Mouse (Mus musculus) limb, embryonic 14.5 days (tissue): ENCODE data around the gene Tango6. TPM values are rescaled to one million over a fixed set of nuclear protein-coding genes. Genes with fewer than 3 reads are reported as not detected.

ENCODE experiments used
- ATAC-seq: fragments of 200-750 bp; cut with Nextera tagmentation; 2 replicates; pipeline ENCODE4 v1.8.0; 2017; ENCODE audit warnings: low read depth, moderate number of reproducible peaks, moderate TSS enrichment; ENCODE audit not compliant: low FRiP score
- DNase-seq: peaks from one replicate; pipeline ENCODE4 v3.0.0-alpha.2; 2015; ENCODE audit warnings: low spot score
- H3K27ac ChIP-seq: fragments of 300-500 bp; sonication (generic); replicated peaks from 2 replicates; pipeline ENCODE4 v1.5.1; 2014; ENCODE audit warnings: low read depth, mild to moderate bottlenecking, low read length, moderate library complexity, mixed read lengths
- H3K27me3 ChIP-seq: fragments of 300-500 bp; sonication (generic); 2 replicates; pipeline ENCODE4 v1.6.1; 2014; ENCODE audit warnings: low read length, mixed read lengths; ENCODE audit not compliant: control insufficient read depth, insufficient read depth
- H3K36me3 ChIP-seq: fragments of 300-500 bp; sonication (generic); 2 replicates; pipeline ENCODE4 v1.6.1; 2014; ENCODE audit warnings: mild to moderate bottlenecking, low read length, moderate library complexity, mixed read lengths; ENCODE audit not compliant: control insufficient read depth, insufficient read depth
- H3K4me1 ChIP-seq: fragments of 300-500 bp; sonication (generic); 2 replicates; pipeline ENCODE4 v1.6.1; 2014; ENCODE audit warnings: antibody characterized with exemption, low read length, mixed read lengths; ENCODE audit not compliant: control insufficient read depth, insufficient read depth
- H3K4me2 ChIP-seq: fragments of 300-500 bp; sonication (generic); replicated peaks from 2 replicates; pipeline ENCODE4 v1.6.1; 2014; ENCODE audit warnings: low read depth, mild to moderate bottlenecking, low read length, moderate library complexity; ENCODE audit not compliant: severe bottlenecking
- H3K4me3 ChIP-seq: fragments of 300-500 bp; sonication (generic); replicated peaks from 2 replicates; pipeline ENCODE4 v1.5.1; 2014; ENCODE audit warnings: low read length
- H3K9ac ChIP-seq: fragments of 300-500 bp; sonication (generic); 2 replicates; pipeline ENCODE4 v1.6.1; 2014; ENCODE audit warnings: mild to moderate bottlenecking, low read depth, low read length, moderate library complexity; ENCODE audit not compliant: severe bottlenecking
- H3K9me3 ChIP-seq: fragments of 300-500 bp; sonication (generic); 2 replicates; pipeline ENCODE4 v1.6.1; 2016; ENCODE audit warnings: low read length; ENCODE audit not compliant: control insufficient read depth
- POLR2A ChIP-seq: fragments of 200-500 bp; IDR thresholded peaks from 2 replicates; pipeline ENCODE4 v1.8.0; 2012; ENCODE audit warnings: inconsistent platforms, mild to moderate bottlenecking, moderate library complexity, borderline replicate concordance; ENCODE audit not compliant: insufficient read depth, insufficient read length; ENCODE audit errors: extremely low read depth
- WGBS: fragments of 180-500 bp; shearing (Covaris S2); extraction: QIAGEN DNeasy Blood & Tissue Kit; methylation state at CpG from one replicate; pipeline ENCODE4 v1.1.7; 2014; 5-methylcytosine and 5-hydroxymethylcytosine counted together
- polyA plus RNA-seq, 2 experiments: library from polyadenylated mRNA; depleted of rRNA in 1 of 2; stranded (reverse) in 1 of 2; unstranded in 1 of 2; fragments of >200 nt; fragmentation: Nextera tagmentation in 1 of 2; extraction: Ambion mirVana in 1 of 2; gene quantifications; 2 replicates each; pipeline versions ENCODE4 v1.2.1 to v1.2.3; 2012 to 2014

Tango6 gene
- 5.9 and 6.5 TPM in 2 replicates for polyA plus RNA-seq (2012; rRNA removed)
- 6.5 and 7.0 TPM in 2 replicates for polyA plus RNA-seq (2014; fragmentation: Nextera tagmentation; extraction: Ambion mirVana)

- no peaks in the 10 kb centered on the region for H3K4me1 ChIP-seq
- no peaks in the 10 kb centered on the region for H3K27me3 ChIP-seq
- ATAC-seq, result peak; percentile 96
- peak within 1 kb of the TSS; percentile 78 for H3K9ac ChIP-seq
- TF ChIP-seq POLR2A, result peak; percentile 96
- H3K36me3 ChIP-seq, result no peaks in the 10 kb centered on the region
- peak within 1 kb of the TSS; percentile 64 for H3K4me3 ChIP-seq
- H3K27ac ChIP-seq, result peak within 1 kb of the TSS; percentile 89
- under 1% methylated on average over 43 of the region's 50 CpGs for WGBS
- peak within 1 kb of the TSS; percentile 52 for H3K4me2 ChIP-seq
- peak; percentile 88 for DNase-seq
- no peaks in the 10 kb centered on the region for H3K9me3 ChIP-seq
These were observed at the start of gene Tango6 for GRCm38 (mm10) chr8:106682971-106683668. TSS of gene Tango6 (plus strand) at chr8:106683068.

- Histone ChIP-seq H3K27ac (no peak overlapping the region), H3K4me1 (0 out of 2 replicates have a peak, but pooled peaks cover 3% of the 10 kb centered on the region), H3K9ac (no peak overlapping the region), H3K36me3 (no peaks in the 10 kb centered on the region), H3K4me3 (no peak overlapping the region), H3K27me3 (no peaks in the 10 kb centered on the region), H3K9me3 (no peaks in the 10 kb centered on the region), H3K4me2 (no peak overlapping the region)
- no peak for TF ChIP-seq POLR2A
- ATAC-seq (no peak), DNase-seq (no peak)
- 81% methylated on average over 17 of the region's 17 CpGs for WGBS
These were observed 49.3 kb upstream of the Tango6 start for GRCm38 (mm10) chr8:106633361-106634158.

- TF ChIP-seq POLR2A, result no peak
- Histone ChIP-seq H3K36me3 (no peaks in the 10 kb centered on the region), H3K9me3 (no peaks in the 10 kb centered on the region), H3K27ac (no peak overlapping the region), H3K27me3 (no peaks in the 10 kb centered on the region), H3K4me1 (0 out of 2 replicates have a peak, but pooled peaks cover 3% of the 10 kb centered on the region), H3K4me2 (no peak overlapping the region), H3K4me3 (no peak overlapping the region), H3K9ac (no peak overlapping the region)
- WGBS, result 30% methylated on average over 5 of the region's 5 CpGs
- no peak for ATAC-seq
- no peak for DNase-seq
These were observed 47.6 kb upstream of the Tango6 start for GRCm38 (mm10) chr8:106635284-106635683.

- Histone ChIP-seq H3K4me2 (no peak overlapping the region), H3K4me3 (no peak overlapping the region), H3K36me3 (no peaks in the 10 kb centered on the region), H3K4me1 (0 out of 2 replicates have a peak, but pooled peaks cover 3% of the 10 kb centered on the region), H3K9ac (no peak overlapping the region), H3K9me3 (no peaks in the 10 kb centered on the region), H3K27me3 (no peaks in the 10 kb centered on the region), H3K27ac (no peak overlapping the region)
- ATAC-seq (no peak), DNase-seq (no peak)
- TF ChIP-seq POLR2A, result no peak
- 87% methylated on average over 4 of the region's 4 CpGs for WGBS
These were observed 45.4 kb upstream of the Tango6 start for GRCm38 (mm10) chr8:106637446-106637845.

- Histone ChIP-seq H3K4me2 (no peak overlapping the region), H3K36me3 (no peaks in the 10 kb centered on the region), H3K9me3 (no peaks in the 10 kb centered on the region), H3K4me1 (0 out of 2 replicates have a peak, but pooled peaks cover 3% of the 10 kb centered on the region), H3K9ac (no peak overlapping the region), H3K27ac (no peak overlapping the region), H3K4me3 (no peak overlapping the region), H3K27me3 (no peaks in the 10 kb centered on the region)
- TF ChIP-seq POLR2A, result no peak
- 64% methylated on average over 7 of the region's 7 CpGs for WGBS
- DNase-seq (no peak), ATAC-seq (no peak)
These were observed 44.0 kb upstream of the Tango6 start for GRCm38 (mm10) chr8:106638768-106639295.
